Mouse (Mus musculus): Measurements from ENCODE around the gene Gm21876. TPM values are rescaled to one million over a fixed set of nuclear protein-coding genes. Genes with fewer than 3 reads are reported as not detected.

The Gm21876 gene
- total RNA-seq (2017) = not detected in 2 replicates

GRCm38 (mm10) chrX:21175553-21175952 lies at the start of gene Gm21876:
Gm21876 (minus strand) TSS chrX:21175653.
- ATAC-seq (replicated peaks in 1 of 2; ENCODE audit: insufficient read depth in 1 of 2, low FRiP score in 2 of 2, low TSS enrichment in 1 of 2, low read depth in 1 of 2, poor library complexity in 2 of 2, severe bottlenecking in 2 of 2) = no peak

GRCm38 (mm10) chrX:21220422-21220821 lies 45.0 kb upstream of the Gm21876 start:
- ATAC-seq (replicated peaks in 1 of 2; ENCODE audit: insufficient read depth in 1 of 2, low FRiP score in 2 of 2, low TSS enrichment in 1 of 2, low read depth in 1 of 2, poor library complexity in 2 of 2, severe bottlenecking in 2 of 2) = no peak

DNA sequence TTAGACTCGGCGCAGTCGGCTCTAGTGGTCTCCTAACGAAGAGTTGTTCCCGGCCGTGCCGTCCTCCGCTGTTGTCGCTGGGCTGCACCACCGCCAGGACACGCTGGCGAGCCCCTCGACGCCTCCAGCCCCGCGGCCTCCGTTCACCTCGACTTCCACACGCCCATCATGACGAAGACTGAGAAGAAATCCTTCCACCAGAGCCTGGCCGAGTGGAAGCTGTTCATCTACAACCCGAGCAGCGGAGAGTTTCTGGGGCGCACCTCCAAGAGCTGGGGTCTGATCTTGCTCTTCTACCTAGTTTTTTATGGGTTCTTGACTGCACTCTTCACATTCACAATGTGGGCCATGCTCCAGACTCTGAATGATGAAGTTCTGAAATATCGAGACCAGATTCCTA lies 28.8 kb downstream of the Gm21876 start:
- ATAC-seq (replicated peaks in 1 of 2; ENCODE audit: insufficient read depth in 1 of 2, low FRiP score in 2 of 2, low TSS enrichment in 1 of 2, low read depth in 1 of 2, poor library complexity in 2 of 2, severe bottlenecking in 2 of 2) = 0 out of 4 replicates have a peak, but pooled peaks of 1 of the 2 experiments have one; percentile 37

Other genes with a start within 250 kb of the Gm21876 start
- gene Cfp, start 244.1 kb downstream of the Gm21876 start, total RNA-seq (2017) = 10.0 and 17.5 TPM in 2 replicates
- 4.4 and 6.7 TPM in 2 replicates for gene Elk1, start 225.0 kb downstream of the Gm21876 start, total RNA-seq (2017)
- gene Uxt, start 213.6 kb downstream of the Gm21876 start, total RNA-seq (2017) = 20.3 and 39.4 TPM in 2 replicates
- 22.3 and 23.6 TPM in 2 replicates for gene Zfp182, start 113.3 kb downstream of the Gm21876 start, total RNA-seq (2017)
- gene Spaca5, start 107.2 kb downstream of the Gm21876 start, total RNA-seq (2017) = not detected in 2 replicates
- 1.7 and 1.9 TPM in 2 replicates for gene Zfp300, start 86.1 kb downstream of the Gm21876 start, total RNA-seq (2017)
- gene Ssxa1, start 59.8 kb downstream of the Gm21876 start, total RNA-seq (2017) = not detected in 2 replicates